Mouse (Mus musculus) forebrain, embryonic 15.5 days (tissue): Measurements from ENCODE around the gene Dhdds. TPM values are rescaled to one million over a fixed set of nuclear protein-coding genes. Genes with fewer than 3 reads are reported as not detected.
"Not testable (repeated sequence)": the region's sequence is repeated elsewhere in the genome, so short reads cannot be mapped to it uniquely, and the experiment has no call there.

Experiments used
- ATAC-seq: fragments of 200-750 bp; cut with Nextera tagmentation; replicated peaks from 2 replicates; pipeline ENCODE4 v1.8.0; 2017; ENCODE audit warnings: mild to moderate bottlenecking, moderate TSS enrichment, moderate library complexity
- H3K27ac ChIP-seq: fragments of 300-500 bp; sonication (generic); replicated peaks from 2 replicates; pipeline ENCODE4 v1.5.1; 2015; ENCODE audit warnings: mild to moderate bottlenecking, inconsistent platforms
- H3K27me3 ChIP-seq: fragments of 300-500 bp; sonication (generic); 2 replicates; pipeline ENCODE4 v1.6.1; 2015; ENCODE audit warnings: inconsistent platforms
- H3K36me3 ChIP-seq: fragments of 300-500 bp; sonication (generic); 2 replicates; pipeline ENCODE4 v1.6.1; 2015; ENCODE audit warnings: mild to moderate bottlenecking, inconsistent platforms
- H3K4me1 ChIP-seq: fragments of 300-500 bp; sonication (generic); 2 replicates; pipeline ENCODE4 v1.6.1; 2015; ENCODE audit warnings: inconsistent platforms
- H3K4me2 ChIP-seq: fragments of 300-500 bp; sonication (generic); replicated peaks from 2 replicates; pipeline ENCODE4 v1.6.1; 2015; ENCODE audit warnings: mild to moderate bottlenecking, inconsistent platforms
- H3K4me3 ChIP-seq: fragments of 300-500 bp; sonication (generic); 2 replicates; pipeline ENCODE4 v1.5.1; 2015; ENCODE audit warnings: mild to moderate bottlenecking, inconsistent platforms
- H3K9ac ChIP-seq: fragments of 300-500 bp; sonication (generic); replicated peaks from 2 replicates; pipeline ENCODE4 v1.6.1; 2015; ENCODE audit warnings: mild to moderate bottlenecking, inconsistent platforms
- H3K9me3 ChIP-seq: fragments of 300-500 bp; sonication (generic); 2 replicates; pipeline ENCODE4 v1.6.1; 2016; ENCODE audit warnings: inconsistent platforms
- WGBS: fragments of 180-500 bp; shearing (Covaris S2); methylation state at CpG from one replicate; pipeline ENCODE4 v1.1.7; 2015; ENCODE audit warnings: mixed read lengths; 5-methylcytosine and 5-hydroxymethylcytosine counted together
- polyA plus RNA-seq: library from polyadenylated mRNA; unstranded; fragments of >200 nt; fragmentation: Nextera tagmentation; extraction: Ambion mirVana; gene quantifications from 2 replicates; pipeline ENCODE4 v1.2.1, GENCODE M21; 2015

Gene Dhdds
- polyA plus RNA-seq, 1 experiment from 2014 or later: 56.7 TPM

DNA sequence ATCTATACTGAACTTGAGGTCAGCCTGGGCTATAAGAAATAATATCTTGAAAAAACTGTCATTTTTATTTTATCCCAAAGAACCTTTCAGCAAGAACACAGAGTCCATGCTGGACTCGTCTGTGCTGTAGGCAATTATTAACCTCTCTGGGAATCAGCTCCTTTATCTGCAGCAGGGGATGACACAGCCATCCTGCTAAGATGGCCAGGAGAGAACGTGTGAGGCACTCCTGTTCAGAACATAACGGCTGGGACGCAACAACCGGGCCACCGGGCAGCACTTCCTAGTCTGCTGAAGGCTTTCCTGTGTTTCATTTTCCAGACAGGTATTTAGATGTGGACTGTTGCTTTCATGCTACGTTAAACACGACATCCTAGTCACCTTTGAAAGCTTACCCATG is 6.0 kb downstream of the Dhdds start:
- H3K9me3 ChIP-seq: no peaks in the 10 kb centered on the region
- ATAC-seq: no peak
- H3K4me1 ChIP-seq: peaks cover 10% of the 10 kb centered on the region
- H3K27me3 ChIP-seq: no peaks in the 10 kb centered on the region
- no peak overlapping the region for H3K4me2 ChIP-seq
- peaks cover 61% of the 10 kb centered on the region for H3K36me3 ChIP-seq
- H3K27ac ChIP-seq: no peak overlapping the region
- no peak overlapping the region for H3K9ac ChIP-seq
- 96% methylated on average over 8 of the region's 8 CpGs for WGBS
- no peak overlapping the region for H3K4me3 ChIP-seq

DNA sequence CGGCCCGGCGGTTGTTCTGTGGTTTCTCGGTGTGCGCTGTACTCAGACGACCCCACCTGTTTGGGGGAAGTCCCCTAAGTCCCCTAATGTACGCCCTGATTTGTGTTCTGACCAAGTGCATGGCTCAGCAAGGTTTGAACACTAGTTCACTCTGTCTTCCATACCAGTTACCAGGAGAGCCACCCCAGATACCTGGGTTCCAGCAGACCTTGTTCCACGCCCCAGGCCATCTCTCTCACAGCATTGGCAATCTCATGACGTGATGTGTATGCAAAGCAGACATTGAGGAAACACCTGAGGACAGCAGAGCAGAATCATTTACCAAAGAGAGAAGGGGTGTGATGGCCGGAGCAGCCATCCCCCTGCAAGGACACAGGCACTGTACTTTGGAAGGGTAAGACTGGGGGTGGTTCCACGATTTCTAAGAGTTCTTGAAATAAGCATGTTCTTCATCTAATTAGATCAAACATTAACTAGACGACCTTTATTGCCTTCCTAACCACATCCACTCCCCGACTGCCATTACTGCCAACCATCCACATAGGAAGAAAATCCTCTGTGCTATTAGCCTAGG is 9.5 kb downstream of the Dhdds start:
- ATAC-seq: no peak
- Histone ChIP-seq H3K36me3 (peaks cover 78% of the 10 kb centered on the region), H3K27me3 (no peaks in the 10 kb centered on the region), H3K9ac (no peak overlapping the region), H3K27ac (no peak overlapping the region), H3K9me3 (no peaks in the 10 kb centered on the region), H3K4me2 (no peak overlapping the region), H3K4me1 (no peaks in the 10 kb centered on the region), H3K4me3 (no peak overlapping the region)
- WGBS: 91% methylated on average over 13 of the region's 13 CpGs

DNA sequence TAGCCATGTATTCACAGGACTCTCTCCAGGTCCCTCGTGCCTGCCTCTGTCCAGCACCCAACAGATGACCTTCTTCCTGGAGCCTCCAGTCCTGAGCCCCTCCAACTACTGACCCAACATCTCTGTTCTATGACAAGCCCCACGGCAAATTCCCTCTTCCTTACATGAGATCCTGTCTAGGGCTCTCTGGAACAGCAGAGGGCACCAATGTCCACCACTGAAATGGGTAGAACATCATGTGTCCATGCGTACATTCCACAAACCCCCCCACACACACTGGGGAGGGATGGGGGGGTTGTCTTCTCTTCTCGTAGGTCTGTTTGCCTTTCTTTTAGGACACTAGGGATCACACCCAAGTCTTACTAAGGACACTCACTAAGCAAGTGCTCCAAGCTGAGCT is 10.7 kb downstream of the Dhdds start:
- H3K4me3 ChIP-seq: no peak overlapping the region
- ATAC-seq: no peak
- no peaks in the 10 kb centered on the region for H3K4me1 ChIP-seq
- 59% methylated on average over 4 of the region's 4 CpGs for WGBS
- no peak overlapping the region for H3K9ac ChIP-seq
- H3K27ac ChIP-seq: no peak overlapping the region
- no peak overlapping the region for H3K4me2 ChIP-seq
- no peaks in the 10 kb centered on the region for H3K27me3 ChIP-seq
- peaks cover 72% of the 10 kb centered on the region for H3K36me3 ChIP-seq
- H3K9me3 ChIP-seq: no peaks in the 10 kb centered on the region

DNA sequence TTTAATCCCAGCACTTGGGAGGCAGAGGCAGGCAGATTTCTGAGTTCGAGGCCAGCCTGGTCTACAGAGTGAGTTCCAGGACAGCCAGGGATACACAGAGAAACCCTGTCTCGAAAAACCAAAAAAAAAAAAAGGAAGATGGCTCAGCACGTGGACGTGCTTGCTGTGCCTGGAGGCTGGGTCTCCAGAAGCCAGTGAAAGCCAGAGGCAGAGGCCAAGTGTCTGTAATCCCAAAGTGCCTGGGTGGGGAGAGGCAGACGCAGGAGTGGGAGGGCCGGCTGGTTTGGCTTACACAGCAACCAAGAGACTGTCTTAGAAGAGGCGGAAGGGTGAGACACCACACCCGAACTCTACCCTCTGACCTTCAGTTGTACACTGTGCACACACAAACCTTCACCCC is 12.4 kb downstream of the Dhdds start:
- H3K9me3 ChIP-seq, H3K27ac ChIP-seq, ATAC-seq, H3K27me3 ChIP-seq, H3K4me1 ChIP-seq, H3K4me2 ChIP-seq, H3K9ac ChIP-seq, H3K4me3 ChIP-seq: not testable (repeated sequence)
- H3K36me3 ChIP-seq: peaks cover 59% of the 10 kb centered on the region
- 95% methylated on average over 8 of the region's 8 CpGs for WGBS

DNA sequence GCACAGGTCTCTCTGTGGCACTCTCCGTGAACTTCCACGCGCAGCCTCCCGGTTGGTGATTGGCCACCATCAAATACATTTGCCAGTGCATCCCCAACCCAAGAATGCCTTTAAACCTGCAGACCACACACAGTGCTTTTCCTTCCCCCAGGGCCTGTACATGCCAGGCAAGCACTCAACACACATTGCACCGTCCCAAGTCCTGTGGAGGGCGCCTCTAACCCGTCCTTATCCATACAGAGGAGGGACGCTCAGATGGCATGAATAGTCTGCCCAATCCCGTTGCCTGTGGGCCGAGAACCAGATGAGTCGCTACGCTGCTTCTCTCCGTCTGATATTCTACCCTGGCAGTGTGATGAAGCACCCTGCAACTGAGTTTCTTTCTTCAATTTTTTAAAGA is 17.8 kb downstream of the Dhdds start:
- Histone ChIP-seq H3K27ac (no peak overlapping the region), H3K9me3 (no peaks in the 10 kb centered on the region), H3K4me2 (no peak overlapping the region), H3K4me1 (no peaks in the 10 kb centered on the region), H3K27me3 (no peaks in the 10 kb centered on the region), H3K36me3 (peaks cover 39% of the 10 kb centered on the region), H3K9ac (no peak overlapping the region), H3K4me3 (no peak overlapping the region)
- no peak for ATAC-seq
- 78% methylated on average over 13 of the region's 13 CpGs for WGBS

DNA sequence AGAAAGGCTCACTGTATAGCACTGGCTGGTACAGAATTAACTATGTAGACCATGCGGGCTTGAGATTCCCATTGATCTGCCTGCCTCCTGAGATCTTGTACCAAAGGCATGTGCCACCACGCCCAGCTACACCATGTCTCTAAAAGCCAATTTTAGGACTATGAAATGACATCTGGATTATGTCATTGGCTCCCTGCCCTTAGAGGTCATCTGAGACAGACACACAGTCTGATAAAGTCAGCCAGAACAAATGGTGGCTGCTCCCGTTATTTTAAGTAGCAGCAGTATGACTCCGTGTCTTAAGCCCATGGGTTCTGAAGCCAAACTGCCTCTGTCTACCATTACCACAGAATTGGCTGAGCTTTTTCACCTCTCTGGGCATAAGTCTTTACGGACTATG is 20.2 kb downstream of the Dhdds start:
- WGBS: 94% methylated on average over 5 of the region's 5 CpGs
- no peak overlapping the region for H3K27ac ChIP-seq
- no peak overlapping the region for H3K9ac ChIP-seq
- no peak overlapping the region for H3K4me2 ChIP-seq
- no peaks in the 10 kb centered on the region for H3K9me3 ChIP-seq
- ATAC-seq: no peak
- no peaks in the 10 kb centered on the region for H3K27me3 ChIP-seq
- H3K36me3 ChIP-seq: peaks cover 29% of the 10 kb centered on the region
- no peak overlapping the region for H3K4me3 ChIP-seq
- no peaks in the 10 kb centered on the region for H3K4me1 ChIP-seq

DNA sequence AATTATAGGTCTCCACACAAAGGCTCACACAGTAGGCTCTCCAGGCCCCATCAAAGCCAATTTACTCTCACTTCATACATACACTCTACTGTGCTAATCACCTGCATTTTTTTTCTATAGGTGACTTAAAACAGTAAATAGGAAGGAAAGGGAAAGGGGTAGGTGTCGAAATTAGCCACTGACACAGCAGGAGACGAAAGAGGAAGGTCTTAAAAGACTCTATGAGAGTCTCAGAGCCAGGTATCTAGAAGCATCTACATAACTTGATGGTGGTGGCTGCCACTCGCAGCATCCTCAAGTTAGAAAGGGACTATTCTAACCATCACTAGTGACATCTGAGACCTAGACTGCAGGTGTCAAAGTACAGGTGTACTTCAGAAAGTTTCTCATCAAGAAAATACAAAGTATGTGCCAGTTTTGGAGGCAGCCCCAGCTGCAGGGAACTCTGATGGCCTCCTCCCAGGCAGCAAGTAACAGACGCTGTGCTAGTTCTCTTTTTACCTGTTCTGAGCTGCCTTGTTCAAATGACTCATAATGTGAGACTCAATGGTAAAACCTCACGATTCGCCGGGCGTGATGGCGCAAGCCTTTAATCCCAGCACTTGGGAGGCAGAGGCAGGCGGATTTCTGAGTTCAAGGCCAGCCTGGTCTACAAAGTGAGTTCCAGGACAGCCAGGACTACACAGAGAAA is 22.6 kb downstream of the Dhdds start:
- ATAC-seq: no peak
- no peak overlapping the region for H3K27ac ChIP-seq
- no peaks in the 10 kb centered on the region for H3K27me3 ChIP-seq
- no peak overlapping the region for H3K4me3 ChIP-seq
- H3K9ac ChIP-seq: no peak overlapping the region
- H3K36me3 ChIP-seq: peaks cover 25% of the 10 kb centered on the region; the same call in 1 of the 2 replicates
- no peaks in the 10 kb centered on the region for H3K9me3 ChIP-seq
- no peak overlapping the region for H3K4me2 ChIP-seq
- H3K4me1 ChIP-seq: no peaks in the 10 kb centered on the region
- WGBS: 94% methylated on average over 10 of the region's 10 CpGs

DNA sequence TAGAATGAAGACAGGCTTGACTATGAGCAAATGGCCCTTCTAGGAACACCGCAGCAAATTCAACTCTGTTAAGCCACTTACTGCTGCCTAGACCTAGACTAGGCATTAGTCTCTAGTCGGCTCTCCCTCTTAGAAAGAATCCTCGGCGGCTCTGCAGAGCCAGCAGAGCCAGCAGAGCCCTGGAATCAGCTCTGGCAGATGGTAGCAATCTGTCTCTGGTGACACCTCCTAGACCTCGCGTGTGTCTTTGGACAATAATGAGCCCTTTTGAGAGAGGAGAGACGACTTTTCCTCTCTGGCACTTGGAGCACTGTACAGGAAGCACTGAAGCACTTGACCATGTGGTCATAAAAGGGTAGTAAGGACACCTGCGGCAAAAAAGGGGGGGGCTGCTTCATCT is 29.0 kb downstream of the Dhdds start:
- Histone ChIP-seq H3K36me3 (peaks cover 7% of the 10 kb centered on the region; the same call in 1 of the 2 replicates), H3K9me3 (no peaks in the 10 kb centered on the region), H3K4me2 (no peak overlapping the region), H3K27me3 (no peaks in the 10 kb centered on the region), H3K9ac (no peak overlapping the region), H3K4me3 (no peak overlapping the region), H3K27ac (peak overlapping the region; percentile 100), H3K4me1 (peaks cover 40% of the 10 kb centered on the region)
- no peak for ATAC-seq
- 52% methylated on average over 8 of the region's 8 CpGs for WGBS

DNA sequence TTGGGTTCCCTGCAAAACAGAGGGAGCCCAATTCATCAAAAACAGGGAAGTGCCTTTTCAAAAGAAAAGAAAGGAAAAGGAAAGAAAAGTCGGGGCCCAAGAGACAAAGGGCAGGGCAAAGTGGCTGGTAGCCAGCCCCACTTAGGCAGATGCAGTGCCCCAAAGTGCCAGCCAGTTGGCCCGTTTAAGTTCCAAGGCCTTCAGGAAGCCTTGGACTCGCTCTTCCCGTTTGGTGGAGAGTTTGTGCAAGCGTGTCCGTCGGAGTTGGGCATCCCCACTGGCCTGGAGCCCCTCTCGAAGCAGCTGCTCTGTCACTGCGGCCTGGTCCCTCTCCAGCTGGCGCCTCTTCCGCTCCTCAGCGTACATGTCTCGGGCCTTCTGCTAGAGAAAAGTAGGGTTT is 29.8 kb downstream of the Dhdds start:
- H3K9ac ChIP-seq: no peak overlapping the region
- H3K4me3 ChIP-seq: no peak overlapping the region
- H3K27me3 ChIP-seq: no peaks in the 10 kb centered on the region
- no peaks in the 10 kb centered on the region for H3K9me3 ChIP-seq
- 39% methylated on average over 13 of the region's 13 CpGs for WGBS
- peak overlapping the region; percentile 100 for H3K27ac ChIP-seq
- H3K36me3 ChIP-seq: peaks cover 10% of the 10 kb centered on the region
- H3K4me2 ChIP-seq: no peak overlapping the region
- peaks cover 48% of the 10 kb centered on the region for H3K4me1 ChIP-seq
- no peak for ATAC-seq

DNA sequence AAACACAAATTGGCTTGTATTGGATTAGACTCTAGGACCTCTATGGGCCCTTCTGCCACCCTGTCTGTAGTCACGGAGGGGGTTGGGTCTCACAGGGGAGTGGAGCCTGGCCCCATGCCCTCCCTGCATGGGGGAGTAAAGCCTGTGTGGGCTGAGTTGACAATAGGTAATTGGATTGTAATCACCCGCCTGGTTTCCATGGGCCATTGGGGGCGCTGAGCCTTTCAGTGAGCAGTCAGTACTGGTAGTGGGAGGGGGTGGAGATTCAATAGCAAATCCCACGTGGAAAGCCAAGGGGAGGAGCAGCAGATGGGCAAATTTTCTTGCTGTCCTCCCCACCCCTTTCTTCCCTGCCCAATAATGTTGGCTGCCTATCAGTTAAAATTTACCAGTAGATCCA is 30.5 kb downstream of the Dhdds start:
- H3K4me2 ChIP-seq: no peak overlapping the region
- H3K4me1 ChIP-seq: peaks cover 54% of the 10 kb centered on the region
- H3K27ac ChIP-seq: peak overlapping the region; percentile 100
- H3K9me3 ChIP-seq: no peaks in the 10 kb centered on the region
- H3K4me3 ChIP-seq: no peak overlapping the region
- peaks cover 13% of the 10 kb centered on the region for H3K36me3 ChIP-seq
- 1% methylated on average over 4 of the region's 4 CpGs for WGBS
- H3K9ac ChIP-seq: no peak overlapping the region
- peak; percentile 20 for ATAC-seq
- H3K27me3 ChIP-seq: no peaks in the 10 kb centered on the region

DNA sequence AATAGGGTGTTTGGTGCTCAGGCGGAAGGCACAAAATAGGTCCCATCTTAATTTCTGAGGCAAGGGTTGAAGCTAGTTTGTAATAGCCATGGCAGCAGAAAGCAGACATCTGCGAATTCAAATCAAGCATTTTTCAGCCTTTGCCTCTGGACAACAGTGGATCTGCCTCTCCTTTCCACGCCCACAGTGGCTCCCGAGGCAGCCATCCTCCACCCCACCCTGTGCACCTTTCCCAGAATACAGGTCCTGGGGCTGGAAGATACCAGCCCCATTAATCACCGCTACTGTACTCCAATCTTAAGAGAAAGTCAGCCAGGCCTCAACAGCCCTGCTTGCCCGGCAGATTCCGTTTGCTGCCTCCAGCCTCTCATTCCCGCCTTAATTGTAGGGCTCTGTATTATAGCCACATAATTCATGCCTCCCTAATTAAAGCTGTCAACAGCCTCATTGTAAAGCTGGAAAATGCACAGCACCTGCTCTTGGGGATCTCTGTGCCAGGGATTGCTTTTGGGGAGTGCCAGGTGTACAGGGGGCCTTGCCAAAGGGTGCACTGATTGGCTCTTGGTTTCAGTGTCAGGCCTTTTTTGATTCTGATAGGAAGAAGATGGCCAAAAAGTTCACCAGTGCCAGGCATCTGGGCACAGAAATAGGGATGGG is 31.5 kb downstream of the Dhdds start:
- Histone ChIP-seq H3K27ac (peak overlapping the region; percentile 100), H3K9ac (peak overlapping the region; percentile 72; the same call in 1 of the 2 replicates), H3K4me2 (peak overlapping the region; percentile 72), H3K27me3 (no peaks in the 10 kb centered on the region), H3K4me1 (peaks cover 54% of the 10 kb centered on the region), H3K4me3 (0 out of 2 replicates have a peak overlapping the region, but pooled peaks have one; percentile 3), H3K36me3 (peaks cover 15% of the 10 kb centered on the region), H3K9me3 (no peaks in the 10 kb centered on the region)
- 27% methylated on average over 8 of the region's 8 CpGs for WGBS
- peak; percentile 23 for ATAC-seq

DNA sequence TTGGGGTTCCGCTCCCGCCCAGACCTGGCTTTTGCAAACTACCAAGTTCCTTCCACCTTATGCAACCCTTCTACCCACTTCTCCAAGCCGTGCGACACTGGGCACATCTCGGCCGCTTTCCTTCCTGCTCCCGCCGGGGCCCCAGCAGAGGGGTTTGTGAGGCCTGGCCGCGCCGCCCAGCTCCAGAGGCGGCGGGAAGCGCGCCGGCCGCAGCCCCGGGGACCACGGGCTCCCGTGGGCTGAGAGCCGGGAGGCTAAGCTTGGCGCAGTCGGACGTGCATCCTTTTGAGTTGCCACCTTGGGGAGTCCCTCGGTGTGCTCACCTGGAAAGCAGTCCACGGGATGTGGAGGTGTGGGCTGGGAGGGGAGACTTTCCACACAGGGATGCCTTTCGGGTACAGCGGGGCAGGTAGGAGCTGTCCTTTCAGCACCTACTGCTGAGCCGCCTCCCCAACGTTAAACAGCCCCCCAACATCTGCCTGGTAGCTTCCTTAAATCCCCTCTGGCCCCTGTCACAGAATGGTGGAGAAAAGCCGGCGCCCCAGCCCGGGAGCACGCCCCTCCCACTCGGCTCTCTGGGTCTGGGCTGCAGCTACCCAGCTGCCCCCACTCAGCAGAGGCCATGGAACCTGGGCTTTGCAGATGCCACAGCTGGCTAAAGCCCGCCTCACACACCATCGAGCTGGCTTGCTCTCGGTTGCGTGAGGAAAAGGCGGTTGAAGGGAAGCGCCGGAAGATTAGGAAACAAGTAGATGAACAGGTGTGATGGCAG is 32.4 kb downstream of the Dhdds start, which contains the start of gene Hmgn2:
TSS of gene Hmgn2 (minus strand) at position 501 of the 772 bp plus-strand sequence.
- Histone ChIP-seq H3K9me3 (no peaks in the 10 kb centered on the region), H3K9ac (peak within 1 kb of the TSS; percentile 72), H3K27me3 (no peaks in the 10 kb centered on the region), H3K4me1 (peaks cover 54% of the 10 kb centered on the region), H3K36me3 (peaks cover 24% of the 10 kb centered on the region), H3K27ac (peak within 1 kb of the TSS; percentile 100), H3K4me2 (peak within 1 kb of the TSS; percentile 72), H3K4me3 (peak within 1 kb of the TSS; percentile 52)
- WGBS: under 1% methylated on average over 42 of the region's 42 CpGs
- ATAC-seq: peak; percentile 17
